Comparison of ENCODE assay signal across 24 mouse cellular contexts in the genomic region with DNA sequence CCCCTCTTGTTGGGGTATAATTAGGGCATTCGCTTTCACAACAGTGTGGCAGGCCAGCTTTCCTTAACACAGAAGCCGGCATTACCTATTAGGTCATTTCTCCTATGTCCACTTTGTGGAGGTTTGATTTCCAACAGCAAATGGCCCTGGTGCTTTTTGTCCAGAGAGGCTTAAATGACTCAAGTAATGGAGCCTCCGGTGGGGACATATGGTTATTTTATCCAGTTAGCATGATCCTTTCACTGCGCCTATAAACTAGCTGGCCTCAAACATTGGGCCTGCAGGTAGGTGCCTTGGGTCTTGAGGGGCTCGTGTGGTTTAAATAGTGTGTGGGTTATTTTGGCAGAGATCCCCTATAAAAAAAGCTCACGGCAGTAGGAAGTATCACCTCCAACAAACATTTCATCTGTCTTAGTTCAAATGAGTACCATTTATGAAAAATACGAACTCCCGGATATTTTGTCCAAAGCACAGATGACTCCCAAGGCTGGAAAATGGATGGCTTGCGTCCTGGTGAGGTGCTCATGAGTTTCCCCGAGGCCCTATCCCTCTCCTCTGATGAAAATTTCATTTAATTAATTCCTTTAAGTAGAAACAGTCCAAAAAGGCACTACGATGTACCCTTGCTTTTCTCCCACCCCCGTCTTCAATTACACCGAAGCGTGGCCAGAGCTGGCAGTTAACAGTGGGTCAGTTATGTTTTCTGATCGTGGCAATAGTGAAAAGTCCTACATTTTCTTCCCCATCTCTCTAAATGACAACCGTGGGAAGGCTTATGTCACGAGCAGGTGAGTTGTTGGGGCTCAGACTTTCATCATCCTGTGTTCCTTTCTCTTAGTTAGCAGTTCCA.
DNase-seq lines count a peak whose midpoint lies in the region; ATAC-seq and TF ChIP-seq lines count a peak whose summit lies in the region.
"Had no signal": no experiment of that assay in that cellular context is flagged by ENCODE, and none has a peak within 500 bp of the region (broad histone marks: within the 10 kb centered on the region; RNA-seq: fewer than 3 reads in every experiment).

No protein-coding gene starts in this region.

- no peaks in the 10 kb centered on the region for H3K9me3 ChIP-seq in heart, embryonic 10.5 days
- H3K9me3 ChIP-seq in liver, postnatal 0 days (ENCODE audit: low read length) = no peaks in the 10 kb centered on the region
- H3K9me3 ChIP-seq in liver, embryonic 11.5 days (ENCODE audit: control insufficient read depth, low read length) = no peaks in the 10 kb centered on the region
- H3K9me3 ChIP-seq: embryonic facial prominence, embryonic 12.5 days; forebrain, embryonic 12.5 days; heart, embryonic 13.5 days; hindbrain, embryonic 12.5 days; kidney, embryonic 15.5 days; midbrain, embryonic 10.5 days; neural tube, embryonic 15.5 days; stomach, embryonic 15.5 days had no signal

- no peaks in the 10 kb centered on the region for H3K27me3 ChIP-seq in heart, embryonic 10.5 days (ENCODE audit: insufficient read depth, poor library complexity, severe bottlenecking)
- no peaks in the 10 kb centered on the region for H3K27me3 ChIP-seq in liver, postnatal 0 days (ENCODE audit: insufficient read depth, low read length)
- no peaks in the 10 kb centered on the region for H3K27me3 ChIP-seq in liver, embryonic 11.5 days (replicated peaks; ENCODE audit: control insufficient read depth, insufficient read depth, low read length)
- H3K27me3 ChIP-seq: heart, embryonic 13.5 days; stomach, embryonic 15.5 days had no signal

- no peak for ATAC-seq in liver, postnatal 0 days
- no peak for ATAC-seq in liver, embryonic 11.5 days (replicated peaks; ENCODE audit: low FRiP score)
- ATAC-seq: activated CD4-positive, CD25-positive, alpha-beta regulatory T cell, adult 4 months; midbrain, embryonic 16.5 days had no signal

- TF ChIP-seq EP300 in liver, postnatal 0 days (IDR thresholded peaks at IDR 0.05; ENCODE audit: low read depth) = no peak

- 88% methylated on average over 17 of the region's 17 CpGs for WGBS in heart, embryonic 10.5 days
- 84% methylated on average over 17 of the region's 17 CpGs for WGBS in liver, postnatal 0 days (ENCODE audit: insufficient replicate concordance)
- 86% methylated on average over 17 of the region's 17 CpGs for WGBS in liver, embryonic 11.5 days

- TF ChIP-seq CTCF in liver, postnatal 0 days (IDR thresholded peaks at IDR 0.05; ENCODE audit: low read depth) = no peak

- no peaks in the 10 kb centered on the region for H3K4me1 ChIP-seq in heart, embryonic 10.5 days
- no peaks in the 10 kb centered on the region for H3K4me1 ChIP-seq in liver, postnatal 0 days (ENCODE audit: insufficient read depth)
- H3K4me1 ChIP-seq in liver, embryonic 11.5 days (replicated peaks; ENCODE audit: control insufficient read depth, insufficient read depth, low read length) = no peaks in the 10 kb centered on the region
- H3K4me1 ChIP-seq: embryonic facial prominence, embryonic 12.5 days; heart, embryonic 13.5 days; stomach, embryonic 15.5 days had no signal

- H3K4me3 ChIP-seq in heart, embryonic 10.5 days = no peak overlapping the region
- H3K4me3 ChIP-seq in liver, postnatal 0 days (ENCODE audit: low read depth, low read length) = no peak overlapping the region
- H3K4me3 ChIP-seq in liver, embryonic 11.5 days (ENCODE audit: low read depth, low read length) = no peak overlapping the region
- H3K4me3 ChIP-seq: embryonic facial prominence, embryonic 12.5 days; forebrain, embryonic 12.5 days; heart, embryonic 13.5 days; hindbrain, embryonic 12.5 days; kidney, embryonic 15.5 days; midbrain, embryonic 10.5 days; neural tube, embryonic 15.5 days; stomach, embryonic 15.5 days had no signal

- no peak overlapping the region for H3K4me2 ChIP-seq in liver, postnatal 0 days (ENCODE audit: low read depth, low read length)
- H3K4me2 ChIP-seq in liver, embryonic 11.5 days = no peak overlapping the region
- H3K4me2 ChIP-seq: embryonic facial prominence, embryonic 12.5 days; forebrain, embryonic 12.5 days; heart, embryonic 13.5 days; hindbrain, embryonic 12.5 days; kidney, embryonic 15.5 days; neural tube, embryonic 15.5 days; stomach, embryonic 15.5 days had no signal

- DNase-seq in heart, embryonic 10.5 days (ENCODE audit: low spot score) = peak; percentile 28
- no peak for DNase-seq in heart, adult 8-10 months (ENCODE audit: low spot score)
- peak; percentile 3 for DNase-seq in liver, postnatal 0 days
- DNase-seq in liver, embryonic 11.5 days (ENCODE audit: low spot score) = no peak
- DNase-seq in cerebellum, postnatal 14 days = peak; percentile 50 to 75
- no peak for DNase-seq in ovary, postnatal 10 days (ENCODE audit: low spot score)
- no peak for DNase-seq in kidney, postnatal 14 days
- DNase-seq: adrenal gland, adult 8-10 months; heart, postnatal 14 days; kidney, adult 11 months; kidney, postnatal 4 days; lung, adult 18-20 months; lung, postnatal 10 days; thymus, postnatal 25 days had no signal

- H3K36me3 ChIP-seq in heart, embryonic 10.5 days = no peaks in the 10 kb centered on the region
- H3K36me3 ChIP-seq in liver, postnatal 0 days (replicated peaks; ENCODE audit: insufficient read depth, low read length) = no peaks in the 10 kb centered on the region
- no peaks in the 10 kb centered on the region for H3K36me3 ChIP-seq in liver, embryonic 11.5 days (ENCODE audit: control insufficient read depth, insufficient read depth, low read length)
- H3K36me3 ChIP-seq: embryonic facial prominence, embryonic 12.5 days; forebrain, embryonic 12.5 days; heart, embryonic 13.5 days; hindbrain, embryonic 12.5 days; kidney, embryonic 15.5 days; midbrain, embryonic 10.5 days; neural tube, embryonic 15.5 days; stomach, embryonic 15.5 days had no signal

- H3K9ac ChIP-seq in liver, postnatal 0 days (replicated peaks) = no peak overlapping the region
- H3K9ac ChIP-seq in liver, embryonic 11.5 days (ENCODE audit: low read depth, low read length) = no peak overlapping the region
- H3K9ac ChIP-seq: embryonic facial prominence, embryonic 12.5 days; forebrain, embryonic 12.5 days; heart, embryonic 13.5 days; hindbrain, embryonic 12.5 days; kidney, embryonic 15.5 days; neural tube, embryonic 15.5 days; stomach, embryonic 15.5 days had no signal

- no peak overlapping the region for H3K27ac ChIP-seq in heart, embryonic 10.5 days
- no peak overlapping the region for H3K27ac ChIP-seq in liver, postnatal 0 days (ENCODE audit: low read depth)
- no peak overlapping the region for H3K27ac ChIP-seq in liver, embryonic 11.5 days (ENCODE audit: low read depth, low read length)
- H3K27ac ChIP-seq: embryonic facial prominence, embryonic 12.5 days; forebrain, embryonic 12.5 days; heart, embryonic 13.5 days; hindbrain, embryonic 12.5 days; kidney, embryonic 15.5 days; midbrain, embryonic 10.5 days; neural tube, embryonic 15.5 days; stomach, embryonic 15.5 days had no signal

Comparison
In these comparisons a context has a peak if more than half of its experiments do, and no peak if none do; other contexts are left out.
1. DNase-seq: peak in heart, embryonic 10.5 days (single experiment), liver, postnatal 0 days (single experiment) and cerebellum, postnatal 14 days (2 of 2); none in heart, adult 8-10 months (single experiment), liver, embryonic 11.5 days (single experiment), ovary, postnatal 10 days (single experiment) and kidney, postnatal 14 days (single experiment).